Mouse (Mus musculus): ENCODE measurements around the gene Gpm6a. TPM values are rescaled to one million over a fixed set of nuclear protein-coding genes. Genes with fewer than 3 reads are reported as not detected.

The Gpm6a gene
- 10 to 100 TPM; 11.2 to 14.6 TPM for total RNA-seq (2021)

- DNase-seq, result no peak
Measured at GRCm38 (mm10) chr8:54954741-54955455, at the start of gene Gpm6a. Gpm6a (plus strand) TSS chr8:54954843.

DNA sequence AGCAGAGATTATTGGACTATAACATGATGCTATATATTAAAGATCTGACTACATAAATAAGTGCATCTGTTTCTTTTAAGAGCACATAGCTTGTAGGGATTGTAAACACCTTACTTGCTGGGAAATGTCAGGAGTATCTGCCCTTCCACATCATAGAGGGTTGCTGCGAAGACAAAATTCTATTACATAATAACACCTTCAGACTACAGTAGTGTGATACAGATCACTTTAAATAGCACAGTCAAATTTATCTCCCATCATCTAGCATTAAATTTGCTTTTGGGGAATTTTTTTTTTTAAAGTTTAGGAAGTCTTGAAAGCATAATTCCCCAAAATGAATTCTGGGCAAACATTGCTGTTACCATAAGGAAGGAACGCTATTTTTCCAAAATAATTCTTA, 41.8 kb upstream of the Gpm6a start:
- DNase-seq, result no peak

- DNase-seq, result no peak
Measured at GRCm38 (mm10) chr8:54917710-54918109, 36.9 kb upstream of the Gpm6a start.

- DNase-seq, result no peak
Measured at GRCm38 (mm10) chr8:54922160-54922855, 32.3 kb upstream of the Gpm6a start.

DNA sequence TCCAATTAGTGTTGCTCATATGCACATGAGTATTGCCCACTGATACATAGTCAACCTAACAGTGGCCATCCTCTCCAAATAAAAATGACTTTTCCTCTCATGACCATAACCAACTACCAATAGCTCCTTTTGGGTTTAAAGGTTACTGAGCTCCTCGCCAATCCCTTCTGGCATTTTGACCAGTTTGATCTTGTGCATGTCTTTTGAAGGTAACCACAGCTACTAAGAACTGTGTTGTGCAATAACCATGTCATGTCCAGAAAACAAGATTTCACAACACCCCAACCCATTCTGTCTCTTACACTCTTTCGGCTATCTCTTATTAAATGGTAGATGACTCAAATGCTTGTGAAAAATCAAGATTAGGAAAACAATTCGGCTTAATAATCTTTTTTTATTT, 29.7 kb upstream of the Gpm6a start:
- DNase-seq, result no peak

DNA sequence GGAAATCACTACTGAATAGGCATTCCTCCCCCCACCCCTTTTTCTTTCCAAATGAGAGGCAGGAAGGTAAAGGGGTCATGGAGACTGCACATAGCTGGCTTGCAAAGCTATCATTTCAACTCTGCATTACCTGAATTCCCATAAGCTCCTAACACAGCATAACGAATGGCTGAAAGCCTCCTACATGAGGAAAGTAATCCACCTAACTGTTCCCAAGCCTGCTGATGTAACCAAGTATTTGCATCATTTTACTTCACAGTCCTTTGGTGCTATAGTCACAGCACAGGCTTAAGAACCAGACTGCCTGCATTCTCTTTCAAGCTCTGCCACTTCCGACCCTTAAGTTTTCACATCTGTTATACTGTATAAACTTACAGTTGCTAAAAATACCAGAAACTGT, 22.3 kb upstream of the Gpm6a start:
- no peak for DNase-seq

DNA sequence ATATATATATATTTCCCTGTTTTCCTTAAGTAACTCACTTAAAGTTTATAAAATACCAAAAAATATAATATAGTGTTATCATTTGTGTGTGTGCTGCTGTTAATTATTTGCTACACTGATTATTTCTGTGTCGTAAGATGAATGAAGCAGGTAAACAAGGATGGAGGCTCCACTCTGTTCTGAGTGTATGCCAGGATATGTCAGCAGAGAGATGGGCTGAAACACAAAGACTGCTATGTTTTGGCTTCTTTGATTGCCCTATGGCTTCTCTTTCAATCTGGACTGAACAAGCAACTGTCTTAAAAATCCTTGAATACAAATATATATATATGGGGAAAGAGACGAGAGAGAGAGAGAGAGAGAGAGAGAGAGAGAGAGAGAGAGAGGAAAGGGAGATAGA, 1.3 kb upstream of the Gpm6a start:
- DNase-seq, result no peak

DNA sequence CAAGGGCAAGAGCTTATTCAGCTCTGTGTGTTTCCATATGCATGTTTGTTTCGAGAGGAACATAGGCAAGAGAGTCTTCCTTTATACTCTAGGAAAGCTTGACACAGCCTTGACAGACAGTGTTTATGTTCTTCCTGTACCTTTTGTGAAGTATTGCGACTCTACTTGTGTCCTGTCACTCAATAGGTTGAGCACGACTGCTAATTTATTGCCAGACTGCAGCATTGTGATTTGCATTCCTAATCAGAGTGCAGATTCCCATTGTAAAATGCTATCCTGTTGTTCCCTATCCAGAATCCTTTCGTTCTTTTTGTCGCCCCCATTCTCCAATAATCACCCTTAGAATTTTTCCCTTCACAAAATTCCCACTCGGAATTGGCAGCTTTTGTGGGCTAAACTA, 613 bp upstream of the Gpm6a start:
- DNase-seq, result no peak

- DNase-seq, result no peak
Measured at GRCm38 (mm10) chr8:54955456-54955800, 785 bp downstream of the Gpm6a start.

DNA sequence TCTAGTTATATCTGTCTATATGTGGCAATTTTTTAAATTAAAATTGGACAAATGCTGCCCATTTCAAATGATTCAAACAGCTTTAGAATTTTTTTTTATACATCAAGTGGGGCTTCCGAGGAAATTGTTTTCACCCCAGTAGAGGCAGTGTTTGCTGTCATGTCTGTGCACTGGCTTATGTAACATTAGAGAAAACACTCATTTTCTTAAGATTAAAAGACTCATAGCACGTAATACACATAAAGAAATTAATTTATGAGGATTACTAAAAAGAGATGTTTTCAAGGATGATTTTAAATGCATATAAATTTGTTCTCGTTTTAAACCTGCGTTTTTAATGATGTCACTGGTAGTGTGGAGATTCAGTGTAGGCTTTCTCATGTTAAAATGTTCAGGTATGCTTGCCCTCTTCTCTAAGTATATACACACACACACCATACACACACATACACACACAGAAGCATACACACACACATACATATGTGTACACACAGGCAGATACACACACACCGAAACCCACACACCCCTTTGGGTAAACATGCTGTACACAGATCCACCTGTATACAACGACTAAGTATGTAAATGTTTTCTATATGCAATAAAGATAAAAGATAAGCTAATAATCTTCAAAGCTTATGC, 1.4 kb downstream of the Gpm6a start:
- no peak for DNase-seq

DNA sequence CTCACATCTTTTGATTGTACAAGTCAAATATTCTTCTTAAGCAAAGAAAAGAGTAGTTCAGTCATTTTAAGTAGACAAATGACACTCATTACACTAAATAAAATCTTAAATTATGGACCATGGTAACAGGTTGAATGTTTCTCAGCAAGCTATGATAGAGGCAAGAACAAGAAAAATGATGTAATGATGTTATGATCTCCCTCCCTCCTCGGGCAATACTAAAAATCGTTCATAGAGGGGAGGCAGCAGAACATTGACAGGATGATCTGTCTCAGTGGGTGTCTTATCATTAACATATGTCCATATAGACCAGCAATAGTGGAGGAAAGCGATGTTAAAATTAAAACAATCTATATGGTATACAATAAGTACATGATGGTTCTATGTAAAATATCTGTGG, 2.1 kb downstream of the Gpm6a start:
- DNase-seq, result no peak

GRCm38 (mm10) chr8:54957506-54957905, 2.9 kb downstream of the Gpm6a start:
- DNase-seq, result no peak

DNA sequence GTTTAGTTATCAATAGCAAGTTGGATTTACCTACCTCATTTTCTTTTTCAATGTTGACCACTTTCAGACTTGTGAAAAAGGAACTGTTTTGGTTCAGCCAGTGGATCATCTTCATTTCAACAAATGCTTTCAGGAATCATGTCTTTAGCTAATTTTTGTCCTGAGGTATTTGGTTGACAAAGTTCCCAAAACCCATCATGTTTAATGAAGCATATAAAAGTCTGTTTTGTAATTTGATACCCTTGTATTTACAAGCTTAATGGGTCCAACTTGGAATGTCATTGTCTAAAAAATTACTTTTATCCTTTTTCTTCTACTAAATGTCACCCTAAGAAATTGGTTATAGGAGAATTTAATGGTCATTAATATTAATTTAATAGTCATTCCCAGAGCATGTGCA, 6.9 kb downstream of the Gpm6a start:
- DNase-seq, result no peak

DNA sequence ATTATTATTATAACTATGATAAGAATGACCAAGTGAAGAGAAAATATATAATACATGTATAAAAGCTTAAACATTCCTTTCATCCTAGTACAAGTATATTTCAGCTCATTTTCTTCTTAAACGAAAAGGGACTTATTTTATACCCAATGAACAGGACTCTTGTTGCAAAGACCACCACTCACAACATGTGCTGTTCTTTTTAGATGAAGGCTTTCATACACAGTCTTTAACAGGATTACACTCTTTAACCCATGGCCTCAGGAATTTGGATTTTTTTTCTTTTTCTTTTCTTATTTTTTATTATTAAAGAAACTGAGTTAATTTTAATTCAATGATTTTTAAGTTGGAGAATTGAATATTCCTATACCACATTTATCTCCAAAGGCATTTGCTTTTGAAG, 20.4 kb downstream of the Gpm6a start:
- no peak for DNase-seq

DNA sequence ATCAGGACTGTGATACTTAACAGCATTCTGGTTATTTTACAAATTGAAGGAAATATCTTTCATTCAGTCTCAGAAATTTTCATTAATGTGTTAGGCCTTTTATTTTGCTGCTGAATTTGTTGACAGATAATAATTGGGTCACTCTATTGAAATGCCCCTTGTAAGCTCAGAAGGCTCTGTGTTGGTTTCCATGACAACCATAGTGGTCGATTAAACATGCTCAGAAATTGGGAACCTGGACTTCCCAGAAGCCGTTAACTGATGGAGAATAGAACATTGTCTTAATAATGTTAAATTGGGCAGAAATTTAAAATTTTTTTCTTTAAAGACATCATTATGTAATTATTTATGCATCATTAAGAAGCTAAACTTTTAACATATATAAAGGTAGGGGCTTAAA, 20.9 kb downstream of the Gpm6a start:
- no peak for DNase-seq

GRCm38 (mm10) chr8:54975927-54976326, 21.3 kb downstream of the Gpm6a start:
- DNase-seq, result no peak

- no peak for DNase-seq
Measured at GRCm38 (mm10) chr8:54976663-54977062, 22.0 kb downstream of the Gpm6a start.

GRCm38 (mm10) chr8:54986791-54987190, 32.1 kb downstream of the Gpm6a start:
- no peak for DNase-seq

- DNase-seq, result no peak
Measured at GRCm38 (mm10) chr8:54989093-54989492, 34.5 kb downstream of the Gpm6a start.

GRCm38 (mm10) chr8:54991840-54992609, 37.4 kb downstream of the Gpm6a start:
- DNase-seq, result no peak

DNA sequence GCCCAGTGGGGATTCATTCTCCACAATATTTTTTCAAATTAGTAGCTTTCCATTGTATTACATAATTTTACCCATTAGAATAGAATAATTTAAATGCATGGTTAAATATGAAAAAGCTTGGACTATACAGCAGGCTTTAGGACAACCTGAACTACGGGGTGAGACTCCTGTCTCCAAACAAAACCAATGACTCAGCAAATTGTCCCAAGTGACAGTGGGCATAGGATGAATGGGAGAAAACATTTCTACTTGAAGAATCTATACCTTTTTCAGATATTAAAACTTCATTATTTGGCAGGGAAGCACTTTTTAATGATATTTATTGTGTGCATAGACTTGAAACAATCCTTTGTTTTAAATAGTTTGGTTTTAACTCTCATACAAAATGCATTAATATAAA, 41.0 kb downstream of the Gpm6a start:
- no peak for DNase-seq

DNA sequence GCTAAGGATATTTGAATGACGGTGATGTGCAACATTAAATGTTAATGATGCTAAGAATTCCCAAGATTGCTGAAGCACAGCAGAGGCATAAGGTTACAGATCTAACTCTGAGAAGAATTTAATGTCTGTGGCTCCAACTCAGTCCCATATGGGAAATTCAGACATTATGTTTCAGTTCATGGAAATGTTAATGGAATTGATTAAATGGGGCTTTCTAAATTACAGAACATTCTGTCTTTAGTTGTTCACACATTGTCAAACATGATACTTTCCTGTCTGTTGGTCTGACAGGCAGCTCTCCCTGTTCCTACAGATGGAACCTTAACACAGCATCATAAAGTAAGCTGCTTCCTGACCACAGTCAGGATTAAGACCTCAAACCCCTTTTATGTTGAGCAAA, 47.8 kb downstream of the Gpm6a start:
- DNase-seq, result no peak

GRCm38 (mm10) chr8:55002946-55003345, 48.3 kb downstream of the Gpm6a start:
- no peak for DNase-seq

All from heart, postnatal 4 days (tissue).